ENCODE assay signal across 9 mouse cellular contexts in the genomic region with DNA sequence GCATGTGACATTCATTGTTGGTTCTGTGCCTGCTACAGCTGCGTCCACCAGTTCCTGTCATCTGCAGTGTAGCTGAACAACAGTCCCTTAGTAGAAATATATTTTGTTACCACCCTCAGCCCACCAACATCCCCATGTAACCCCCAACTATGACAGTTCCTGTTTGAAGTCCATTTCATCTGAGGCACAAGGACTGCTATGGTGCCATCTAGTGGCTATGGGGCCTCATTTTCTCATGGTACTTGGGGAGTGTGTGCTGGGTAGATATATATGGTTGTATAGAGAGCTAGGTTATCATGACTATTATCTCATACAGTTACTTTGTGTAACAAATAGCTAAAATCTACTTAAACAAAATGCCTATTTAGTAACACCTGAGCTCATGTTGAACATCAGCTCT. TPM values are rescaled to one million over a fixed set of nuclear protein-coding genes. Genes with fewer than 3 reads are reported as not detected.
A peak's percentile ranks its signal among the peaks of the same experiment; 100 is the strongest.
DNase-seq lines count a peak whose midpoint lies in the region; ATAC-seq lines count a peak whose summit lies in the region.
"Had no signal": no experiment of that assay in that cellular context is flagged by ENCODE, and none has a peak within 500 bp of the region (broad histone marks: within the 10 kb centered on the region; RNA-seq: fewer than 3 reads in every experiment).

No protein-coding gene starts in this region.

- no peak overlapping the region for H3K9ac ChIP-seq in midbrain, embryonic 14.5 days (replicated peaks; ENCODE audit: low read length)
- no peak overlapping the region for H3K9ac ChIP-seq in midbrain, embryonic 13.5 days (replicated peaks)
- H3K9ac ChIP-seq in limb, embryonic 11.5 days (ENCODE audit: low read length) = no peak overlapping the region

- no peaks in the 10 kb centered on the region for H3K4me1 ChIP-seq in midbrain, embryonic 14.5 days (ENCODE audit: control insufficient read depth, insufficient read depth, low read length)
- H3K4me1 ChIP-seq in midbrain, embryonic 13.5 days (replicated peaks) = no peaks in the 10 kb centered on the region
- H3K4me1 ChIP-seq in limb, embryonic 11.5 days (ENCODE audit: control insufficient read depth, insufficient read depth, low read length) = no peaks in the 10 kb centered on the region

- H3K4me2 ChIP-seq in midbrain, embryonic 14.5 days (ENCODE audit: low read length) = no peak overlapping the region
- no peak overlapping the region for H3K4me2 ChIP-seq in midbrain, embryonic 13.5 days (replicated peaks)
- no peak overlapping the region for H3K4me2 ChIP-seq in limb, embryonic 11.5 days (ENCODE audit: low read depth, severe bottlenecking)

- ATAC-seq in midbrain, embryonic 14.5 days (ENCODE audit: low FRiP score, low TSS enrichment) = no peak
- no peak for ATAC-seq in midbrain, embryonic 13.5 days
- peak; percentile 97 for ATAC-seq in granulocyte monocyte progenitor cell, adult 5-6 weeks (replicated peaks; ENCODE audit: poor library complexity, severe bottlenecking)
- ATAC-seq in limb, embryonic 11.5 days (ENCODE audit: insufficient number of reproducible peaks, low FRiP score, low TSS enrichment, low read depth) = no peak

- no peak overlapping the region for H3K4me3 ChIP-seq in midbrain, embryonic 14.5 days (replicated peaks; ENCODE audit: low read depth, low read length)
- H3K4me3 ChIP-seq in midbrain, embryonic 13.5 days (replicated peaks) = no peak overlapping the region
- H3K4me3 ChIP-seq in limb, embryonic 11.5 days (ENCODE audit: low read depth, low read length) = no peak overlapping the region

- peak; percentile 42 to 44 for DNase-seq in adrenal gland, adult 18-20 months (ENCODE audit: low spot score in 2 of 2)
- no peak for DNase-seq in adrenal gland, adult 8-10 months
- peak; percentile 74 for DNase-seq in midbrain, embryonic 14.5 days
- DNase-seq in c-Kit-positive CD71-positive TER-119-positive erythroid progenitor cells, embryonic 14.5 days (ENCODE audit: low spot score) = peak; percentile 23
- DNase-seq in limb, embryonic 11.5 days (ENCODE audit: low spot score) = peak; percentile 68
- DNase-seq in skeletal muscle tissue, adult 2 months (ENCODE audit: low read depth, low spot score) = peak; percentile 5

- no peak overlapping the region for H3K27ac ChIP-seq in midbrain, embryonic 14.5 days (replicated peaks; ENCODE audit: low read depth, low read length)
- H3K27ac ChIP-seq in midbrain, embryonic 13.5 days = no peak overlapping the region
- H3K27ac ChIP-seq in limb, embryonic 11.5 days (replicated peaks; ENCODE audit: low read depth, low read length) = no peak overlapping the region

- 47% methylated on average over 1 of the region's 1 CpGs for WGBS in midbrain, embryonic 14.5 days
- WGBS in midbrain, embryonic 13.5 days = 71% methylated on average over 1 of the region's 1 CpGs
- 73% methylated on average over 1 of the region's 1 CpGs for WGBS in limb, embryonic 11.5 days

- H3K36me3 ChIP-seq in midbrain, embryonic 14.5 days (ENCODE audit: control insufficient read depth, insufficient read depth, low read length) = no peaks in the 10 kb centered on the region
- H3K36me3 ChIP-seq in midbrain, embryonic 13.5 days = no peaks in the 10 kb centered on the region
- no peaks in the 10 kb centered on the region for H3K36me3 ChIP-seq in limb, embryonic 11.5 days (ENCODE audit: control insufficient read depth, insufficient read depth, low read length)

- H3K9me3 ChIP-seq in midbrain, embryonic 14.5 days (ENCODE audit: control insufficient read depth, low read length) = no peaks in the 10 kb centered on the region
- H3K9me3 ChIP-seq in midbrain, embryonic 13.5 days = no peaks in the 10 kb centered on the region
- H3K9me3 ChIP-seq in limb, embryonic 11.5 days (ENCODE audit: control insufficient read depth, low read length) = no peaks in the 10 kb centered on the region

- no peaks in the 10 kb centered on the region for H3K27me3 ChIP-seq in midbrain, embryonic 14.5 days (ENCODE audit: control insufficient read depth, insufficient read depth, low read length)
- H3K27me3 ChIP-seq in midbrain, embryonic 13.5 days = no peaks in the 10 kb centered on the region
- H3K27me3 ChIP-seq in limb, embryonic 11.5 days (ENCODE audit: control insufficient read depth, insufficient read depth, low read length) = no peaks in the 10 kb centered on the region

RNA-seq across cellular contexts. Expression of a gene that starts 39.5 kb away (rescaled TPM):
- not detected for total RNA-seq in adrenal gland, adult 18-20 months (2021)
- not detected for total RNA-seq in adrenal gland, adult 8-10 months (2022)
- polyA plus RNA-seq in midbrain, embryonic 14.5 days (2014; fragmentation: Nextera tagmentation; extraction: Ambion mirVana) = not detected in 2 replicates
- not detected in 2 replicates for polyA plus RNA-seq in midbrain, embryonic 13.5 days (2015; fragmentation: Nextera tagmentation; extraction: Ambion mirVana)
- not detected in 2 replicates for total RNA-seq in granulocyte monocyte progenitor cell, adult 5-6 weeks (2014; fragmentation: Nextera tagmentation)
- not detected in 2 replicates for total RNA-seq in granulocyte monocyte progenitor cell, adult 5-6 weeks (2017)
- not detected in 2 replicates for polyA plus RNA-seq in limb, embryonic 11.5 days (2014; fragmentation: Nextera tagmentation; extraction: Ambion mirVana)
- polyA plus RNA-seq: heart, embryonic 16.5 days had no signal

RNA-seq across cellular contexts. Expression of a gene that starts 40.2 kb away (rescaled TPM):
- total RNA-seq in adrenal gland, adult 18-20 months (2021) = not detected
- total RNA-seq in adrenal gland, adult 8-10 months (2022) = under 1 TPM in 1 of 4 experiments, not detected in 3; 0.30 TPM
- not detected in 2 replicates for polyA plus RNA-seq in midbrain, embryonic 14.5 days (2014; fragmentation: Nextera tagmentation; extraction: Ambion mirVana)
- not detected in 2 replicates for polyA plus RNA-seq in midbrain, embryonic 13.5 days (2015; fragmentation: Nextera tagmentation; extraction: Ambion mirVana)
- not detected in 2 replicates for total RNA-seq in granulocyte monocyte progenitor cell, adult 5-6 weeks (2014; fragmentation: Nextera tagmentation)
- not detected in 2 replicates for total RNA-seq in granulocyte monocyte progenitor cell, adult 5-6 weeks (2017)
- 0.24 TPM in 1 of 2 replicates, not detected in the other for polyA plus RNA-seq in limb, embryonic 11.5 days (2014; fragmentation: Nextera tagmentation; extraction: Ambion mirVana)
